Mouse (Mus musculus) embryo, embryonic 11.5 days (tissue): Measurements from ENCODE around the gene Smim1.

Experiments used
- DNase-seq: peaks from one replicate; pipeline ENCODE4 v3.0.0-alpha.2; 2012; ENCODE audit warnings: low read depth, low spot score

The Smim1 gene

GRCm38 (mm10) chr4:154021432-154021831, 4.6 kb downstream of the Smim1 start:
- no peak for DNase-seq

- no peak for DNase-seq
Measured at GRCm38 (mm10) chr4:154019571-154019970, 6.5 kb downstream of the Smim1 start.

GRCm38 (mm10) chr4:154015476-154015875, 10.6 kb downstream of the Smim1 start:
- no peak for DNase-seq

- DNase-seq = no peak
Measured at GRCm38 (mm10) chr4:154012132-154012882, 13.7 kb downstream of the Smim1 start.

- peak; percentile 70 for DNase-seq
Measured at GRCm38 (mm10) chr4:154011646-154012089, 14.4 kb downstream of the Smim1 start, which contains the start of gene Lrrc47. Gene Lrrc47, plus strand, starts transcription at chr4:154011731.

GRCm38 (mm10) chr4:154010907-154011645, 15.0 kb downstream of the Smim1 start:
- no peak for DNase-seq

GRCm38 (mm10) chr4:154007759-154008158, 18.3 kb downstream of the Smim1 start:
- DNase-seq = no peak

GRCm38 (mm10) chr4:154006264-154006663, 19.8 kb downstream of the Smim1 start:
- DNase-seq = no peak

GRCm38 (mm10) chr4:154005488-154005887, 20.5 kb downstream of the Smim1 start:
- no peak for DNase-seq

- no peak for DNase-seq
Measured at GRCm38 (mm10) chr4:153993505-153993904, 32.5 kb downstream of the Smim1 start.

GRCm38 (mm10) chr4:153992715-153993114, 33.3 kb downstream of the Smim1 start:
- no peak for DNase-seq

GRCm38 (mm10) chr4:153980470-153980869, 45.6 kb downstream of the Smim1 start:
- no peak for DNase-seq

- no peak for DNase-seq
Measured at GRCm38 (mm10) chr4:153979243-153979642, 46.8 kb downstream of the Smim1 start.

GRCm38 (mm10) chr4:153975768-153976167, 50.3 kb downstream of the Smim1 start:
- no peak for DNase-seq

GRCm38 (mm10) chr4:153975292-153975662, 50.8 kb downstream of the Smim1 start:
- DNase-seq = no peak

GRCm38 (mm10) chr4:153974431-153975291, 51.4 kb downstream of the Smim1 start, which contains the start of the genes Dffb and Cep104:
Gene Dffb, minus strand, starts transcription at chr4:153975126.
Gene Cep104, plus strand, starts transcription at chr4:153975194.
- peak; percentile 89 for DNase-seq
